Mouse (Mus musculus): ENCODE data around the gene Lamtor4. TPM values are rescaled to one million over a fixed set of nuclear protein-coding genes. Genes with fewer than 3 reads are reported as not detected.

Lamtor4 gene
- polyA plus RNA-seq, 1 experiment, result 108 TPM

DNA sequence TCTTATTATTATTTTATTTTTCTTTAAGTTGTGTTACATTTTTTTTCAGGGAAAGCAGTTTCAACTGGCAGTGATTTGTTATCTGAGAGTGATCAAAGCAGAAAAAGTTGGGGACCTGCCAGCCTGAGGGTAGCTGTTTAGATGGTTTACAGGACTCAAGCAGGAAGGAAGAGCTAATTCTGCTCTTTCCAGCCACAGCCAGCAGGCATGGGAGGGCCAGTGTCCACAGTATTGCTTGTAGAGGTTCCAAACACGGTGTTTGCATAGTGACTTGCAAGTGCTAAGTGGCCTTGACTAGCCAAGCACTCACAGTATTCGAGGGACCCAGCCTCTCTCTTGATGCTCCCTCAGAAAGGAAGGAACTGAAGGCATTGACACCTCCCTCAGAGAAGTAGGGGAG is 13.8 kb upstream of the Lamtor4 start:
- Histone ChIP-seq H3K27ac (ENCODE audit: insufficient read depth, low read length) (no peak overlapping the region), H3K4me1 (ENCODE audit: control insufficient read depth, insufficient read depth, insufficient read length) (no peaks in the 10 kb centered on the region), H3K27me3 (ENCODE audit: control insufficient read depth, insufficient read depth, low read length) (no peaks in the 10 kb centered on the region), H3K36me3 (ENCODE audit: control insufficient read depth, insufficient read depth, low read length) (no peaks in the 10 kb centered on the region), H3K4me3 (ENCODE audit: extremely low read depth, insufficient read depth, insufficient read length) (no peak overlapping the region)
- no peak for DNase-seq (ENCODE audit: low read depth in 1 of 2, low spot score in 2 of 2)
- TF ChIP-seq CTCF (IDR thresholded peaks at IDR 0.05; ENCODE audit: extremely low read depth, insufficient read depth, insufficient read length, insufficient replicate concordance) (no peak), POLR2A (IDR thresholded peaks at IDR 0.05; ENCODE audit: low read depth, low read length) (no peak)
- 23% methylated on average over 2 of the region's 2 CpGs for WGBS

DNA sequence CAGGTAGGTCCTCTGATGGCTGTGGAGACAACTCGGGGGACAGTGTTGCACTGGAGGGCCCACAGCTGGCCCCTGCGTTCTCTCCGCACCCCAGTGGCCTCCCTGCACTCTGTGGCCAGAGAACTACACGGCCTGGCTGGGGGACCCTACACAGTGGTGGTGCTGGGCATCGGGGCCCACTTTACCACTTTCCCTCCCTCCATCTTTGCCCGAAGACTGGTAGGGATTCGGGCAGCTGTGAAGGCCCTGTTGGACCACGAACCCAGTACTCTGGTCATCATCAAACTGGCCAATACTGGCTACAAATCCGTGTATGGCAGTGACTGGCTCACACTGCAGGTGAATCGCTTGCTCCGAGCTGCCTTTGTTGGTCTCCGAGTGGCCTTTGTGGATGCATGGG is 4.1 kb upstream of the Lamtor4 start:
- Histone ChIP-seq H3K27ac (ENCODE audit: insufficient read depth, low read length) (no peak overlapping the region), H3K27me3 (ENCODE audit: control insufficient read depth, insufficient read depth, low read length) (no peaks in the 10 kb centered on the region), H3K4me1 (ENCODE audit: control insufficient read depth, insufficient read depth, insufficient read length) (peaks cover 2% of the 10 kb centered on the region; the same call in 1 of the 2 replicates), H3K4me3 (ENCODE audit: extremely low read depth, insufficient read depth, insufficient read length) (no peak overlapping the region), H3K36me3 (ENCODE audit: control insufficient read depth, insufficient read depth, low read length) (no peaks in the 10 kb centered on the region)
- no peak for DNase-seq (ENCODE audit: low read depth in 1 of 2, low spot score in 2 of 2)
- TF ChIP-seq CTCF (IDR thresholded peaks at IDR 0.05; ENCODE audit: extremely low read depth, insufficient read depth, insufficient read length, insufficient replicate concordance), result no peak
- TF ChIP-seq POLR2A (IDR thresholded peaks at IDR 0.05; ENCODE audit: low read depth, low read length), result no peak
- WGBS, result 86% methylated on average over 12 of the region's 12 CpGs

DNA sequence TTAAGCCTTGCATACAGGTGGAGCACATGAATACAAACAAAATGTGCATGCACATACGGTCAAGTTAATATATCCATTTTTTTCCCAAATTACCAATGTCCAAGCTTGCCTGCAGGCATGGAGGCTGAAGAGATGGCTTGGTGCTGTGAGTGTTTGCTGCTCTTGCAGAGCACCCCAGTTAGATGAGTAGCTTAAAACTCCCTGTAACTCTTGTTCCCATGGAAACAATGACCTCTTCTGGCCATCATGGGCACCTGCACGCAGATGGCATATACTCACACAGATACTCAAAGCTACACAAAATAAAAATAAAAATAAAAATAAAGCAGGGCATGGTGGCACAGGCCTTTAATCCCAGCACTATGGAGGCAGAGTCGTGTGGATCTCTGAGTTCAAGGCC is 2.2 kb upstream of the Lamtor4 start:
- WGBS, result 94% methylated on average over 3 of the region's 3 CpGs
- no peak for TF ChIP-seq POLR2A (IDR thresholded peaks at IDR 0.05; ENCODE audit: low read depth, low read length)
- no peak for TF ChIP-seq CTCF (IDR thresholded peaks at IDR 0.05; ENCODE audit: extremely low read depth, insufficient read depth, insufficient read length, insufficient replicate concordance)
- Histone ChIP-seq H3K4me1 (ENCODE audit: control insufficient read depth, insufficient read depth, insufficient read length) (peaks cover 11% of the 10 kb centered on the region), H3K4me3 (ENCODE audit: extremely low read depth, insufficient read depth, insufficient read length) (no peak overlapping the region), H3K36me3 (ENCODE audit: control insufficient read depth, insufficient read depth, low read length) (no peaks in the 10 kb centered on the region), H3K27ac (ENCODE audit: insufficient read depth, low read length) (no peak overlapping the region), H3K27me3 (ENCODE audit: control insufficient read depth, insufficient read depth, low read length) (no peaks in the 10 kb centered on the region)
- no peak for DNase-seq (ENCODE audit: low read depth in 1 of 2, low spot score in 2 of 2)

DNA sequence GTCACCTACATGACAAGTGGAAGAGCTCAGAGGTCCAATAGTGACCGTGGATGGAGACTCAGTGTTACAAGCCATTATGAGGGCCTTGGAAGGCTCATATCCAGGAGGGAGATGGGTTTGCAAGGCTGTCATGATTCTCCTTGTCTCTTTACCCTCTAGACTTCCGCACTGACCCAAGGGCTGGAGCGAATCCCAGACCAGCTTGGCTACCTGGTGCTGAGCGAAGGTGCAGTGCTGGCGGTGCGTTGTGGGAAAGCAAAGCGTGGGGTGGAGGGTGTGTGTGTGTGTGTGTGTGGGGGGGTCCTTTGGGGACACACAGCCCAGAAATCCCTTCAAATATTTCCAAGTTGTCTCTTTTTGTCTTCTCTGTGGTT is 799 bp downstream of the Lamtor4 start:
- TF ChIP-seq POLR2A (IDR thresholded peaks at IDR 0.05; ENCODE audit: low read depth, low read length) (no peak), CTCF (IDR thresholded peaks at IDR 0.05; ENCODE audit: extremely low read depth, insufficient read depth, insufficient read length, insufficient replicate concordance) (no peak)
- peaks cover 11% of the 10 kb centered on the region for H3K4me1 ChIP-seq (ENCODE audit: control insufficient read depth, insufficient read depth, insufficient read length)
- H3K36me3 ChIP-seq (ENCODE audit: control insufficient read depth, insufficient read depth, low read length), result peaks cover 20% of the 10 kb centered on the region
- WGBS, result 8% methylated on average over 7 of the region's 7 CpGs
- H3K27ac ChIP-seq (ENCODE audit: insufficient read depth, low read length), result peak overlapping the region; percentile 78
- peak overlapping the region; percentile 70 for H3K4me3 ChIP-seq (ENCODE audit: extremely low read depth, insufficient read depth, insufficient read length)
- no peak for DNase-seq (ENCODE audit: low read depth in 1 of 2, low spot score in 2 of 2)
- H3K27me3 ChIP-seq (ENCODE audit: control insufficient read depth, insufficient read depth, low read length), result no peaks in the 10 kb centered on the region

DNA sequence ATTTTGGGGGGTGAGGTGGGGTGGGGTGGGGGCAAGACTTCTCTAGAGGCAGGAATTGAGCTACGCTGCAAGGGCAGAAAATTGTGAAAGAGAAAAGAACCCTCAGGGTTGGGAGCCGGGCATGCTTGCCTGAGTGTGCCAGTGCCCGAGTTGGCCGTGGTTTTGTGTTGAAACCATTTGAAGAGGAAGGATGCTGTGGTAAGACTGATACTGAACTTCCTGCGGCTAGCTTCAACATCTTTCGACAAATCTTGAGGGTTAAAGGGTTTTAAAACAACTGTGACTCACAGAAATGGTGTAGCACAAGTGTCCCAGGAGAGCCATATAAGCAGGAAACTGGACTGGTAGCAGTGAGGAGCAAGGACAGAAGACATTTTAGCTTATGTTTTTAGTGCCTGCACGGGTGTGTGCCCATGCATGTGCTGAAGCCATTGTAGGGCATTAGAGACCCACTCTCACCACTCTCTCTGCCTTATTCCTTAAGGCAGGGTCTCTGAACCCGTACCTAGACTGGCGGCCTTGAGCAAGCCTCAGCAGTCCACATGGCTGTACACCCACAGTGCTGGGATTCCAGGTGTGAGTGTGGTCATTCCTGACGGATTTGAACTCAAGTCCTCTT is 1.8 kb downstream of the Lamtor4 start:
- 20% methylated on average over 10 of the region's 10 CpGs for WGBS
- H3K4me3 ChIP-seq (ENCODE audit: extremely low read depth, insufficient read depth, insufficient read length), result no peak overlapping the region; the same call in 1 of the 2 replicates
- H3K4me1 ChIP-seq (ENCODE audit: control insufficient read depth, insufficient read depth, insufficient read length), result peaks cover 11% of the 10 kb centered on the region
- no peaks in the 10 kb centered on the region for H3K27me3 ChIP-seq (ENCODE audit: control insufficient read depth, insufficient read depth, low read length)
- peak overlapping the region; percentile 81 for H3K27ac ChIP-seq (ENCODE audit: insufficient read depth, low read length)
- no peak for TF ChIP-seq POLR2A (IDR thresholded peaks at IDR 0.05; ENCODE audit: low read depth, low read length)
- TF ChIP-seq CTCF (IDR thresholded peaks at IDR 0.05; ENCODE audit: extremely low read depth, insufficient read depth, insufficient read length, insufficient replicate concordance), result no peak
- peak in 1 of 2 experiments; percentile 55 for DNase-seq (ENCODE audit: low read depth in 1 of 2, low spot score in 2 of 2)
- H3K36me3 ChIP-seq (ENCODE audit: control insufficient read depth, insufficient read depth, low read length), result peaks cover 26% of the 10 kb centered on the region

DNA sequence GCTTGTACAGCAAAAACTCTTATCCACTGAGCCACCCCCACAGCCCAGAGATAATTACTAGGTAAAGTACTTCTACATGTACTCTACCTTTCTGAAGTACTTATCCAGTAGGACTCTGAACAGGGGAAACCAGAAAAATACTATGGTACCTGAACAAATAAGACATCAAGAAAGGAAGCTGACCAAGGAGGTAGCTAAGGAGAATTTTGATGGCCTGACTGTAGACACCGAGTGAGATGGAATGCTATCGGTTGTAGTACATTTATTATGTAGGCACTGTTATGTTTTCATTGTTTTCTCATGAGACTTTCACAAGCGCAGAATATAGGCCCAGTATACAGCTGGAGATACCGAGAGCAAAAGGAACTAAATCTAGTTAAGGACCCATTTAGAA is 2.3 kb downstream of the Lamtor4 start:
- Histone ChIP-seq H3K36me3 (ENCODE audit: control insufficient read depth, insufficient read depth, low read length) (peaks cover 26% of the 10 kb centered on the region), H3K27ac (ENCODE audit: insufficient read depth, low read length) (peak overlapping the region; percentile 81), H3K4me1 (ENCODE audit: control insufficient read depth, insufficient read depth, insufficient read length) (peaks cover 16% of the 10 kb centered on the region), H3K27me3 (ENCODE audit: control insufficient read depth, insufficient read depth, low read length) (no peaks in the 10 kb centered on the region), H3K4me3 (ENCODE audit: extremely low read depth, insufficient read depth, insufficient read length) (no peak overlapping the region)
- no peak for DNase-seq (ENCODE audit: low read depth in 1 of 2, low spot score in 2 of 2)
- WGBS, result 68% methylated on average over 4 of the region's 4 CpGs
- no peak for TF ChIP-seq CTCF (IDR thresholded peaks at IDR 0.05; ENCODE audit: extremely low read depth, insufficient read depth, insufficient read length, insufficient replicate concordance)
- TF ChIP-seq POLR2A (IDR thresholded peaks at IDR 0.05; ENCODE audit: low read depth, low read length), result no peak

DNA sequence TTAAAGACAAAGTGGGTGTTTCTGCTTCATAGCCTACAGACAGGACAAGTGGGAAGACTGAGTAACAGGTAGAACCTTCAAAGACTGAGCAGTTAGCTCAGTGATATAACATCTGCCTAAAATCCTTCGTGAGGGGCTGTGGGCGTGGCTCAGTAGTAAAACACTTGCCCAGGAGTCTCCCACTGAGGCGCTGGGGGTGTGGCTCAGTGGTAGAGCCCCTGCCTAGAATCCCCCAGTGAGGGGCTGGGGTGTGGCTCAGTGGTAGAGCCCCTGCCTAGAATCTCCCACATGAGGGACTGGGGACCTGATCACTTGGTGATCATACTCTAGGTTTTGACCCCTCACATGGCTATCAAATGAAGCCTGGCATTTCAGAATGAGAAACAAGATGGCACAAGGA is 2.8 kb downstream of the Lamtor4 start:
- Histone ChIP-seq H3K27me3 (ENCODE audit: control insufficient read depth, insufficient read depth, low read length) (no peaks in the 10 kb centered on the region), H3K4me1 (ENCODE audit: control insufficient read depth, insufficient read depth, insufficient read length) (peaks cover 21% of the 10 kb centered on the region), H3K27ac (ENCODE audit: insufficient read depth, low read length) (no peak overlapping the region), H3K36me3 (ENCODE audit: control insufficient read depth, insufficient read depth, low read length) (peaks cover 26% of the 10 kb centered on the region), H3K4me3 (ENCODE audit: extremely low read depth, insufficient read depth, insufficient read length) (no peak overlapping the region)
- DNase-seq (ENCODE audit: low read depth in 1 of 2, low spot score in 2 of 2), result no peak
- 76% methylated on average over 3 of the region's 3 CpGs for WGBS
- TF ChIP-seq CTCF (IDR thresholded peaks at IDR 0.05; ENCODE audit: extremely low read depth, insufficient read depth, insufficient read length, insufficient replicate concordance) (no peak), POLR2A (IDR thresholded peaks at IDR 0.05; ENCODE audit: low read depth, low read length) (no peak)

All from spleen, adult 2 months (tissue).